Mouse (Mus musculus) G1E (cell line): ENCODE measurements around the gene Itga9.

Source experiments
- CTCF ChIP-seq: IDR thresholded peaks from 2 replicates; pipeline ENCODE4 v1.5.1; 2012; ENCODE audit warnings: low read depth, low read length, inconsistent platforms, mixed read lengths
- GATA1 ChIP-seq: IDR thresholded peaks from 2 replicates; pipeline ENCODE4 v1.6.1; 2012; ENCODE audit warnings: borderline replicate concordance, low read length, inconsistent platforms, mixed read lengths
- GATA2 ChIP-seq: IDR thresholded peaks from 2 replicates; pipeline ENCODE4 v1.6.1; 2012; ENCODE audit warnings: low read depth, low read length, inconsistent platforms, borderline replicate concordance
- POLR2AphosphoS5 ChIP-seq: IDR thresholded peaks from 2 replicates; pipeline ENCODE4 v1.6.1; 2012; ENCODE audit warnings: low read depth, low read length, inconsistent platforms; ENCODE audit not compliant: insufficient replicate concordance
- TAL1 ChIP-seq: conservative IDR thresholded peaks from 2 replicates; pipeline ENCODE4 v1.6.1; 2012; ENCODE audit warnings: low read depth, low read length, inconsistent platforms, mixed read lengths

DNA sequence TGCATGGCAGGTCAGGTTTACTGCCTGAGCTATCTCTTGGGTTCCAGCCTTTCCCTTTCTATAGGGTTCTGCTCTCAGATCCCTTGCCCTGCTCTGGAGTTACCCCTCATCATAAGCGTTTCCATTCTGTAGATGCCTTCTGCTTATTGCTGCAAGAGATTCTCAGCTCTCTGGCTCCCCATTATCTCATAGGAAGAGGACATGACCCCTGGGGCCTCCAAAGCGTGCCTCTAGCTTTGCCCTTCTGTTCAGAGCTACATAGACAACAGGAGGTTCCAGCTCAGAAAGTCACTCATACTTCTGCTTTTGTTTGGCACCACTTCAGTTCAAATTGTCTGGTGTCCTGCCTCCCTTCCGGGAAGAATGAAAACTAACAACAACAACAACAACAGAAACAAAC lies 59.6 kb downstream of the Itga9 start:
- TF ChIP-seq GATA1 (no peak), POLR2AphosphoS5 (no peak), CTCF (no peak), GATA2 (no peak), TAL1 (no peak)
